Mouse (Mus musculus) thymus, adult 18-20 months (tissue): ENCODE results near the gene Ttll10.

Source experiments
- DNase-seq, 2 experiments: peaks; one replicate each; pipeline ENCODE4 v3.0.0; 2022; ENCODE audit warnings: mixed read lengths in 2 of 2

Ttll10 gene

GRCm38 (mm10) chr4:156059261-156059660, at the start of gene Ttll10:
TSS of gene Ttll10 (minus strand) at chr4:156059414.
- DNase-seq = no peak

GRCm38 (mm10) chr4:156103342-156103741, 44.1 kb upstream of the Ttll10 start:
- no peak for DNase-seq

- DNase-seq = no peak
Observed at GRCm38 (mm10) chr4:156101481-156101903, 42.3 kb upstream of the Ttll10 start.

GRCm38 (mm10) chr4:156100501-156100900, 41.3 kb upstream of the Ttll10 start:
- DNase-seq = no peak

GRCm38 (mm10) chr4:156099427-156099826, 40.2 kb upstream of the Ttll10 start:
- DNase-seq = no peak

GRCm38 (mm10) chr4:156097770-156098366, 38.7 kb upstream of the Ttll10 start:
- no peak for DNase-seq

- DNase-seq = no peak
Observed at GRCm38 (mm10) chr4:156096191-156096590, 37.0 kb upstream of the Ttll10 start.

- no peak for DNase-seq
Observed at GRCm38 (mm10) chr4:156093758-156094157, 34.5 kb upstream of the Ttll10 start.

GRCm38 (mm10) chr4:156092765-156093164, 33.6 kb upstream of the Ttll10 start:
- DNase-seq = no peak

GRCm38 (mm10) chr4:156091236-156091635, 32.0 kb upstream of the Ttll10 start:
- no peak for DNase-seq

GRCm38 (mm10) chr4:156087398-156088087, 28.3 kb upstream of the Ttll10 start:
- no peak for DNase-seq

GRCm38 (mm10) chr4:156085256-156085655, 26.0 kb upstream of the Ttll10 start:
- DNase-seq = no peak

GRCm38 (mm10) chr4:156084096-156084879, 25.1 kb upstream of the Ttll10 start:
- DNase-seq = no peak

GRCm38 (mm10) chr4:156083348-156083747, 24.1 kb upstream of the Ttll10 start:
- DNase-seq = no peak

- no peak for DNase-seq
Observed at GRCm38 (mm10) chr4:156082621-156083234, 23.5 kb upstream of the Ttll10 start.

GRCm38 (mm10) chr4:156077499-156078301, 18.5 kb upstream of the Ttll10 start:
- DNase-seq = peak; percentile 77 to 82

- DNase-seq = peak in 1 of 2 experiments; percentile 29
Observed at GRCm38 (mm10) chr4:156076911-156077382, 17.7 kb upstream of the Ttll10 start.

GRCm38 (mm10) chr4:156070716-156071115, 11.5 kb upstream of the Ttll10 start:
- no peak for DNase-seq

- peak; percentile 73 to 85 for DNase-seq
Observed at GRCm38 (mm10) chr4:156070276-156070675, 11.1 kb upstream of the Ttll10 start.

- no peak for DNase-seq
Observed at GRCm38 (mm10) chr4:156069701-156070100, 10.5 kb upstream of the Ttll10 start.

GRCm38 (mm10) chr4:156067256-156067949, 8.2 kb upstream of the Ttll10 start:
- no peak for DNase-seq
